ENCODE assay signal across 35 mouse cellular contexts in genomic region chr5:65599681-65600080, GRCm38 (mm10).
"Had no signal": no experiment of that assay in that cellular context is flagged by ENCODE, and none has a peak within 500 bp of the region (broad histone marks: within the 10 kb centered on the region; RNA-seq: fewer than 3 reads in every experiment).

No protein-coding gene starts in this region.

- H3K27me3 ChIP-seq: heart, embryonic 12.5 days; heart, embryonic 13.5 days; heart, embryonic 15.5 days; hindbrain, embryonic 12.5 days; hindbrain, embryonic 13.5 days; hindbrain, embryonic 15.5 days; intestine, embryonic 15.5 days; kidney, embryonic 15.5 days had no signal

- DNase-seq: heart, postnatal 10 days; heart, postnatal 14 days; heart, postnatal 36 days; heart, postnatal 4 days; kidney, adult 11 months; kidney, adult 18-20 months; kidney, adult 2 months; kidney, adult 8-10 months; kidney, adult 9 months; kidney, postnatal 10 days; kidney, postnatal 14 days; kidney, postnatal 25 days; kidney, postnatal 36 days; kidney, postnatal 4 days; layer of hippocampus, adult 9-11 months; layer of hippocampus, postnatal 36 days had no signal

- ATAC-seq: hindbrain, embryonic 16.5 days; hindbrain, postnatal 0 days; inflammation-experienced regulatory T-cells, adult 6 months; intestine, embryonic 15.5 days; intestine, embryonic 16.5 days; intestine, postnatal 0 days had no signal

- H3K9me3 ChIP-seq: heart, embryonic 10.5 days; heart, embryonic 12.5 days; heart, embryonic 13.5 days; heart, embryonic 15.5 days; hindbrain, embryonic 10.5 days; hindbrain, embryonic 12.5 days; hindbrain, embryonic 13.5 days; hindbrain, embryonic 15.5 days; intestine, embryonic 15.5 days; kidney, embryonic 15.5 days had no signal

- H3K27ac ChIP-seq: heart, embryonic 10.5 days; heart, embryonic 13.5 days; heart, embryonic 15.5 days; hindbrain, embryonic 10.5 days; hindbrain, embryonic 12.5 days; hindbrain, embryonic 13.5 days; hindbrain, embryonic 14.5 days; hindbrain, embryonic 15.5 days; hindbrain, postnatal 0 days; intestine, embryonic 15.5 days; kidney, embryonic 15.5 days; kidney, postnatal 0 days; layer of hippocampus, adult 2 months had no signal

- H3K4me2 ChIP-seq: heart, embryonic 11.5 days; heart, embryonic 12.5 days; heart, embryonic 13.5 days; heart, embryonic 15.5 days; hindbrain, embryonic 12.5 days; hindbrain, embryonic 13.5 days; hindbrain, embryonic 14.5 days; hindbrain, embryonic 15.5 days; intestine, embryonic 15.5 days; kidney, embryonic 15.5 days had no signal

- H3K4me1 ChIP-seq: heart, embryonic 10.5 days; hindbrain, embryonic 10.5 days; hindbrain, embryonic 12.5 days; hindbrain, embryonic 13.5 days; hindbrain, embryonic 15.5 days; intestine, embryonic 15.5 days; kidney, embryonic 15.5 days had no signal

- H3K4me3 ChIP-seq: heart, embryonic 10.5 days; heart, embryonic 12.5 days; heart, embryonic 13.5 days; heart, embryonic 15.5 days; hindbrain, embryonic 10.5 days; hindbrain, embryonic 12.5 days; hindbrain, embryonic 13.5 days; hindbrain, embryonic 15.5 days; intestine, embryonic 15.5 days; kidney, embryonic 15.5 days; layer of hippocampus, adult 2 months had no signal

- H3K9ac ChIP-seq: heart, embryonic 12.5 days; heart, embryonic 13.5 days; heart, embryonic 15.5 days; hindbrain, embryonic 12.5 days; hindbrain, embryonic 13.5 days; hindbrain, embryonic 14.5 days; hindbrain, embryonic 15.5 days; intestine, embryonic 15.5 days; kidney, embryonic 15.5 days had no signal
